Mouse (Mus musculus) right cerebral cortex, postnatal 10 days (tissue): ENCODE measurements around the gene Orai3.
A peak's percentile ranks its signal among the peaks of the same experiment; 100 is the strongest.
"Not testable (repeated sequence)": the region's sequence is repeated elsewhere in the genome, so short reads cannot be mapped to it uniquely, and the experiment has no call there.

Experiments used
- DNase-seq, 2 experiments: peaks; one replicate each; pipeline ENCODE4 v3.0.0; 2021; ENCODE audit warnings: low spot score in 2 of 2

The Orai3 gene

DNA sequence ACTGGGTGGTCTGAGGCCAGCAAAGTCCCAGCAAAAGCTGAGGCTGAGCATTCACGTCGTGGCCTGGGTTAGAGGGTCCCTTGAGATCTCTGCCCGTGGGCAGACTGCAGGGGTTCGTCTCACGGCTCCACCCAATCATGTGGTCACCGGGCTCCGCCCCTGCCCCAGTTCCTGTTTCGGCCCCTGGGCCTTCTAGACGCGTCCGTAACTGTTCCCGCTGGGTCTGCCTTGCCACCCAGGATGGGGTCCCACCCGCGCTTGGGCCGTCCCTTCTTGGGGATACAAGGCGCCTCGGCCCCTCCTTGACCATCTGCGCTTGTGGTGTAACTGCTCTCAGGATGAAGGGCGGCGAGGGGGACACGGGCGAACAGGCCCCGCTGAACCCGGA, at the start of gene Orai3:
Gene Orai3, plus strand, starts transcription at position 165 of the 388 bp plus-strand sequence.
- DNase-seq, result peak; percentile 92 to 93

DNA sequence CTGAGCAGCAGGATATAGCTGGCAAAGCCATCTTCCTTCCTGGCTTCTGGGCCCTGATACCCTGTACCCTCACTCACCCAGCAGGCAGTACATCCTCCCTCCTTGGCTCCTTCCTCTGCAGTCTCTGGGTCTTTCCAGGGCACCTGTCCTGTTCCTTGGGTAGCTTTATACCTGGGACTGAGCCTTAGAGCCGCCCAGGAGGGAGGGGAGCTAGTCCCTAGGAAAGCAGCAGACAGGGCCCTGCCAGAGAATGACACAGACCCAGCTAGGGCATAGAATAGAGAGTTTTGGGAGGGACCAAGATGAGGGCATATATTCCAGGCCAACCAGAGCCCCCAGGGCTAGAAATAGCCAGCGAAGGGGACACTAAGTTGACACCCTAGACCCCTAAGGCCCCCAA, 44.1 kb upstream of the Orai3 start:
- no peak for DNase-seq

GRCm38 (mm10) chr7:127725924-127726323, 43.7 kb upstream of the Orai3 start:
- DNase-seq, result no peak

GRCm38 (mm10) chr7:127727898-127728297, 41.7 kb upstream of the Orai3 start:
- DNase-seq, result no peak

GRCm38 (mm10) chr7:127730170-127730569, 39.4 kb upstream of the Orai3 start:
- DNase-seq, result no peak

DNA sequence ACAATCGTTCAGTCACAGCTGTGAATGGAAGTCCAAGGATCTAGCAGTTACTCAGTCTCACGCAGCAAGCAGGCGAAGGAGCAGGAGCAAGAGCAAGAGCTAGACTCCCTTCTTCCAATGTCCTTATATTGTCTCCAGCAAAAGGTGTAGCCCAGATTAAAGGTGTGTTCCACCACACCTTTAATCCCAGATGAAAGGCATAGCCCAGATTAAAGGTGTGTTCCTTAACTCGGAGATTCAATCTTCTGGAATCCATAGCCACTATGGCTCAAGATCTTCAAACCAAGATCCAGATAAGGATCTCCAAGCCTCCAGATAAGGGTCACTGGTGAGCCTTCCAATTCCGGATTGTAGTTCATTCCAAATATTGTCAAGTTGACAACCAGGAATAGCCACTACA, 37.5 kb upstream of the Orai3 start, which contains the start of gene Ctf2:
Gene Ctf2, minus strand, starts transcription at position 101 of the 400 bp plus-strand sequence.
- not testable (repeated sequence) for DNase-seq

DNA sequence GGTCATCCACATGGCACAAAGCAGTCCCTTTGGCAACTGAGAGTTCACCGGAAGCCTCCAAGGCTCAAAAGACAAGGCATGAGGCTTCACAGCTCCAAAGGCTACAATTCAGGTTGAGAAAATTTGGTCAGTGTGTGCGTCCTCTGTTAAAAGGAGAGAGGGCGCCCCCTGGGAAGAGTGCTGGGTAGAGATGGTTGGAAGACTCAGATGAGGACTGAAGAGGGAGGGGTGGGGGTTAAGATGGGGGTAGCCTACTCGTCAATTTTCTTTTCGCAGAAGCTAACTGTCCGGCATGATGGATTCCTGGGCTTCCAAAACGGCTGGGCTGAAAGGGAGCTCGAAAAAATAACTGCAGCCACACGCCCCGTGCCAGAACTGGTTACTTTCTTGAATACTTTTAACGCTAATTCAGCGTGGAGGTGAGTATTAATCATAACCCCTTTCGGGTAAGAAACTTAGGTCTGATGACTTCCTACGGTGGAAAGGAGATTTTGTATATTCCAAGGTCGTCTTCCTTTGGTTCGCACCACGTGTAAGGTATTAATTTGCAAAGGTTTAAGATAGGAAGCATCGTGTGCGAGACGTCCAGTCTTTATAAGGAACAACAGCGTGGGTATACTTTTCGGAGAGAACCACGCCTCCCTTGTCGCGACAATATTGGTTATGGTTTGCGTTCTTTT, 25.1 kb upstream of the Orai3 start, which contains the start of gene Fbxl19:
Gene Fbxl19, plus strand, starts transcription at position 178 of the 680 bp plus-strand sequence.
- DNase-seq, result peak; percentile 86 to 88

GRCm38 (mm10) chr7:127745251-127745651, 24.4 kb upstream of the Orai3 start:
- DNase-seq, result peak; percentile 97 to 98

DNA sequence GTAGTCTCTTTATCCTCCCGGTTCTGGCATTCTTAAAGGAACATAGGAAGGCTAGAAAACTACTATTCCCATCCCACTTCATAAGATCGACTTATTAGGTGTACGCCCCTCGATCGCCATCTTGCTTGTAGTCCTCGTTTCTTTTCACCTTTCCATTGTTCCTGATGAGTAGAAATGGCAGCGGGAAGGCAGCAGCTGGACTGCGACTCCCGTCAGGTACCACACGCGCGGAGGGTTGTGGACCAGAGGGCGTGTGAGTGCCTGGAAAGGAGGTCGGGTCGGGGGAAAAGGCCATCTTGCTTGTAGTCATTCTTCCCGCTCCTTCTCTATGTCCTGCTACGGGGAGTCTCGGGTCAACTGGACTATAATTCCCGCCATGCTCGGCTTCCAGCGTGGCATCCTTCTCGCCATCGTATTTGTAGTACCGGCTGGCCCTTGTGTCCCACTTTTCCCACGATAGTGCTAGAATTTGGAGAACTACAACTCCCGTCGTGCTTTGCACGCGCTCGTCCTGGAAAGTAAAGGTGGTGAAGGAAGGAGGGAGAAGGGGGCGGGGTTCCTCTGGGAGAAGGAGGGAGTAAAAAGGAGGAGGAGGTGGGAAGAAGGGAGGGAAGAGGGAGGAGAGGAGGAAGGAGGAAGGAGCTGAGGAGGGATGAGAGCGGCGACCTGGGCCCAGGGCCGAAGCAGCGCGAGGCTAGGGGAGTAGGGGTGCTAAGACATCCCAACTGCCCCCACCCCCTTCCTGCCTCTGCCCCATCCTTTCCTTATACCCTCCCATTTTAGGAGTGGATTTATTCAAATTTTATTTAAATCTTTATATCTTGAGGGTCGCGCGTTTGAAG, 23.7 kb upstream of the Orai3 start:
- DNase-seq, result peak; percentile 99

GRCm38 (mm10) chr7:127746494-127747491, 22.8 kb upstream of the Orai3 start:
- DNase-seq, result peak; percentile 54 to 65

- no peak for DNase-seq
Measured at GRCm38 (mm10) chr7:127747559-127748234, 21.9 kb upstream of the Orai3 start.

GRCm38 (mm10) chr7:127748235-127748560, 21.4 kb upstream of the Orai3 start:
- peak in 1 of 2 experiments; percentile 56 for DNase-seq

GRCm38 (mm10) chr7:127750131-127751127, 19.2 kb upstream of the Orai3 start:
- peak; percentile 63 to 78 for DNase-seq

DNA sequence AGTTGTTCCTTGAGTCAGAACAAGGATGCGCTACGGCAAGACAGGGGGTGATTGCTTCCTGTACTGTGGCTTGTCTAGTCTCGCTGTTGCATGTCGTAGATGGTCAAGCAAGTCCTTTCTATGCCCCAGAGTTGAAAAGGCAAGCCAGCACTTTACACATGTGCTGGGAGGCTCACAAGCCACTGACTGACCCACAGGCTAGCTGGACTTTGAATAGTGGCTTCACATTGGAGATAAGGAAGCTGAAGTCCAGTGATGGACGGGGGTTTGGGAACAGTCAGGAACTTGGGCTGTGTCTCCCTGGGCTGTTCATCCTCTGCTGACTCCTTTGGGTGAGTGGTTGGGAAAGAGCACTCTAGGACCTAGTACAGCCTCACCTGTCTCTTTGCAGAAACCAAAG, 18.0 kb upstream of the Orai3 start:
- no peak for DNase-seq

DNA sequence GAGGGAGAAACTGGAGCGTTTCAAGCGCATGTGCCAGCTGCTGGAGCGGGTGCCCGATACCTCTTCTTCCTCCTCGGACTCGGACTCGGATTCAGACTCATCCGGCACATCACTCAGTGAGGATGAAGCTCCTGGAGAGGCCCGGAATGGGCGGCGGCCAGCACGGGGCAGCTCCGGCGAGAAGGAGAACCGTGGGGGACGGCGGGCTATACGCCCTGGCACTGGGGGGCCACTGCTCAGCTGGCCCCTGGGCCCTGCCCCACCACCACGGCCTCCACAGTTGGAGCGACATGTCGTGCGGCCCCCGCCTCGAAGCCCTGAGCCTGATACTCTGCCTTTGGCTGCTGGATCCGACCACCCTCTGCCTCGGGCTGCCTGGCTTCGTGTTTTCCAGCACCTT, 17.5 kb upstream of the Orai3 start:
- DNase-seq, result no peak

- no peak for DNase-seq
Measured at GRCm38 (mm10) chr7:127753158-127753557, 16.5 kb upstream of the Orai3 start.

DNA sequence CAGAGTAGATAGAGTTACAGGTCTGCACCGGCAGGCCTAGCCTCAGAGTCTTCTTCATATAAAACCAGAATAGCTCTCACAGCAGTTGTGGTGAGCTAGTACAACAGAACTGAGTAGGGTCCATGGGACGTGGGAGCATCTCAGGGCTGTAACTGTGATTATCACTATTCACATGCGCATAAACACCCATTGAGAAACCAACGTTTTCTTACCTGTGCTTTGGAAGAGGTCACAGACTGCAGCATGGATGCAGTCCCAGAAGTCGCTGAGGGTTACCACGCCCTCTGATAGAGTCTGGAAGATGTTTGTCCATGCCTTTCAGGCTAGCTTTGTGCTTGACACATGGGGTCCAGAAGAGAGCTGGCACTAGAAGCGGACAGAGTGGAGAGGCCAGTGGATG, 15.9 kb upstream of the Orai3 start:
- DNase-seq, result no peak

DNA sequence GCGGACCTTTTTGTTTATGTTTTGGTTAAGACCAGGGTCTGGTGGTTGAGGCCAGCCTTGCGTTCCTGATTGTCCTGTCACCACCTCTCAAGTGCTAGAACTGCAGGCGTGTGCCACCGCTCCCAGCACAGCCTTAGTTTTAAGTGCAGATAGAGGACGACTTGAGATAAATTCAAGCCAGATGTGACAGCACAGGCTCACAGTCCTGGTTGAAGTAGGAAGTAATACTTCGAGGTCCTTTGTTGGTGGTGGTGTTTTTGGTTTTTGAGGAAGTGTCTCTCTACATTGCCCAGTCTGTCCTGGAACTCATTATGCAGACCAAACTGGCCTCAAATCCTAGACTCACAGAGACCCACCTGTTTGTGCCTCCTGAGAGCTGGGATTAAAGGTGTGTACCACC, 9.9 kb upstream of the Orai3 start:
- no peak for DNase-seq

DNA sequence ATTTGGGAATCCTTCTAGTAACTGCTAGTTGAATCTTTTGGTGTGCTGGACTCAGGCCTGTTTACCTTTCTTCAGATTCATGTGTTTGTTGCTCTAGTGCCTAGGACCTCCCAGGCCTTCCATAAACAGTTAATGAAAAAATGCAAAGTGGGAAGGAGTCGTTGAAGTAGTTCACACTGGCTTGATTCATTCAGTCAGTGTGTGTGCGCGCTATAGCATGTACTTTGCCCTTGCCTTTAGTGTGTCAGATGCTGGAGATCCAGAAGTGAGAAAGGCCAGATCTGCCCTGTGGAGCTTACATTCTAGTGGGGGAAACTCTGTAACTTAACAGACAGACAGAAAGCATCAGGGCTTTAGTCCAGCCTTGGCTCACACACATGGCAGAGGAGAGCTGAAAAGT, 9.1 kb upstream of the Orai3 start:
- no peak for DNase-seq

DNA sequence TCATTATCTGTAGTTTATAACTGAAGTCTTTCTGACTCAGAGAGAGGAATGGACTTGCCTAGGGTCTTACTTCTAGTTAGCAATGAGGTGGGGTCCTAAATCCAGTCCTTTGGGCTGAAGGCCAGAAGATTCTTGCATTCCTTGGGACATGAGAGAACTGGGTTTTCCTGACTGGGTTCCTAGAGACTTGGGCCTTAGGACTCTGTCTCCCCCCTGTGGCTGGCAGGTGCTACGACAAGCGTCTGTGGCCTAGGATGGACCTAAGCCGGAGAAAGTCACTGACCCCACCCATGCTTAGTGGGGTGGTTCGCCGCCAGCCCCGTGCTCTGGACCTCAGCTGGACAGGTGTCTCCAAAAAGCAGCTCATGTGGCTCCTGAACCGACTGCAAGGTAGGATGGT, 8.6 kb upstream of the Orai3 start:
- DNase-seq, result no peak
